Mouse (Mus musculus) heart, embryonic 12.5 days (tissue): ENCODE results near the gene Letmd1. TPM values are rescaled to one million over a fixed set of nuclear protein-coding genes. Genes with fewer than 3 reads are reported as not detected.
A peak's percentile ranks its signal among the peaks of the same experiment; 100 is the strongest.
"Not testable (repeated sequence)": the region's sequence is repeated elsewhere in the genome, so short reads cannot be mapped to it uniquely, and the experiment has no call there.

Source experiments
- ATAC-seq: fragments of 200-750 bp; cut with Nextera tagmentation; 2 replicates; pipeline ENCODE4 v1.8.0; 2017; ENCODE audit warnings: moderate TSS enrichment, moderate library complexity; ENCODE audit not compliant: insufficient number of reproducible peaks, low FRiP score
- H3K27ac ChIP-seq: fragments of 300-500 bp; sonication (generic); 2 replicates; pipeline ENCODE4 v1.5.1; 2016; ENCODE audit warnings: mild to moderate bottlenecking, moderate library complexity; ENCODE audit not compliant: poor library complexity, severe bottlenecking
- H3K27me3 ChIP-seq: fragments of 300-500 bp; sonication (generic); replicated peaks from 2 replicates; pipeline ENCODE4 v1.6.1; 2016; ENCODE audit warnings: mild to moderate bottlenecking, moderate library complexity
- H3K36me3 ChIP-seq: fragments of 300-500 bp; sonication (generic); 2 replicates; pipeline ENCODE4 v1.6.1; 2016; ENCODE audit warnings: mild to moderate bottlenecking, moderate library complexity
- H3K4me1 ChIP-seq: fragments of 300-500 bp; sonication (generic); replicated peaks from 2 replicates; pipeline ENCODE4 v1.6.1; 2016; ENCODE audit warnings: mild to moderate bottlenecking
- H3K4me2 ChIP-seq: fragments of 300-500 bp; sonication (generic); 2 replicates; pipeline ENCODE4 v1.6.1; 2016; ENCODE audit warnings: mild to moderate bottlenecking, moderate library complexity
- H3K4me3 ChIP-seq: fragments of 300-500 bp; sonication (generic); 2 replicates; pipeline ENCODE4 v1.5.1; 2016; ENCODE audit warnings: mild to moderate bottlenecking
- H3K9ac ChIP-seq: fragments of 300-500 bp; sonication (generic); 2 replicates; pipeline ENCODE4 v1.6.1; 2016; ENCODE audit warnings: mild to moderate bottlenecking, moderate library complexity
- H3K9me3 ChIP-seq: fragments of 300-500 bp; sonication (generic); replicated peaks from 2 replicates; pipeline ENCODE4 v1.6.1; 2016; ENCODE audit warnings: mild to moderate bottlenecking, moderate library complexity
- WGBS: fragments of 180-500 bp; shearing (Covaris S2); methylation state at CpG from one replicate; pipeline ENCODE4 v1.1.7; 2016; 5-methylcytosine and 5-hydroxymethylcytosine counted together
- polyA plus RNA-seq: library from polyadenylated mRNA; unstranded; fragments of >200 nt; fragmentation: Nextera tagmentation; extraction: Ambion mirVana; gene quantifications from 2 replicates; pipeline ENCODE4 v1.2.1, GENCODE M21; 2016

Letmd1 gene
- polyA plus RNA-seq: 17.7 and 19.4 TPM in 2 replicates

- no peaks in the 10 kb centered on the region for H3K27me3 ChIP-seq
- H3K27ac ChIP-seq: peak within 1 kb of the TSS; percentile 80
- 2% methylated on average over 83 of the region's 84 CpGs for WGBS
- ATAC-seq: peak; percentile 91
- H3K4me2 ChIP-seq: peak within 1 kb of the TSS; percentile 94
- H3K36me3 ChIP-seq: peaks cover 22% of the 10 kb centered on the region
- H3K4me3 ChIP-seq: peak within 1 kb of the TSS; percentile 80
- no peaks in the 10 kb centered on the region for H3K9me3 ChIP-seq
- peak within 1 kb of the TSS; percentile 90 for H3K9ac ChIP-seq
- H3K4me1 ChIP-seq: peaks cover 19% of the 10 kb centered on the region
Observed at GRCm38 (mm10) chr15:100468295-100469188, at the start of gene Letmd1. Gene Letmd1, plus strand, starts transcription at chr15:100469023.

GRCm38 (mm10) chr15:100419311-100419710, 49.5 kb upstream of the Letmd1 start:
- peak overlapping the region; percentile 44 for H3K4me2 ChIP-seq
- no peaks in the 10 kb centered on the region for H3K9me3 ChIP-seq
- WGBS: 68% methylated on average over 8 of the region's 8 CpGs
- no peak for ATAC-seq
- H3K4me3 ChIP-seq: no peak overlapping the region
- H3K36me3 ChIP-seq: no peaks in the 10 kb centered on the region
- peak overlapping the region; percentile 66 for H3K27ac ChIP-seq
- peak overlapping the region; percentile 52; the same call in 1 of the 2 replicates for H3K9ac ChIP-seq
- peaks cover 60% of the 10 kb centered on the region for H3K4me1 ChIP-seq
- H3K27me3 ChIP-seq: peaks cover 1% of the 10 kb centered on the region; the same call in 1 of the 2 replicates

GRCm38 (mm10) chr15:100419901-100420745, 48.7 kb upstream of the Letmd1 start:
- no peaks in the 10 kb centered on the region for H3K36me3 ChIP-seq
- H3K9me3 ChIP-seq: no peaks in the 10 kb centered on the region
- H3K27ac ChIP-seq: peak overlapping the region; percentile 66
- WGBS: 39% methylated on average over 9 of the region's 9 CpGs
- H3K9ac ChIP-seq: peak overlapping the region; percentile 52; the same call in 1 of the 2 replicates
- peak; percentile 44 for ATAC-seq
- no peak overlapping the region for H3K4me3 ChIP-seq
- peaks cover 8% of the 10 kb centered on the region for H3K27me3 ChIP-seq
- H3K4me1 ChIP-seq: peaks cover 59% of the 10 kb centered on the region
- H3K4me2 ChIP-seq: peak overlapping the region; percentile 44

DNA sequence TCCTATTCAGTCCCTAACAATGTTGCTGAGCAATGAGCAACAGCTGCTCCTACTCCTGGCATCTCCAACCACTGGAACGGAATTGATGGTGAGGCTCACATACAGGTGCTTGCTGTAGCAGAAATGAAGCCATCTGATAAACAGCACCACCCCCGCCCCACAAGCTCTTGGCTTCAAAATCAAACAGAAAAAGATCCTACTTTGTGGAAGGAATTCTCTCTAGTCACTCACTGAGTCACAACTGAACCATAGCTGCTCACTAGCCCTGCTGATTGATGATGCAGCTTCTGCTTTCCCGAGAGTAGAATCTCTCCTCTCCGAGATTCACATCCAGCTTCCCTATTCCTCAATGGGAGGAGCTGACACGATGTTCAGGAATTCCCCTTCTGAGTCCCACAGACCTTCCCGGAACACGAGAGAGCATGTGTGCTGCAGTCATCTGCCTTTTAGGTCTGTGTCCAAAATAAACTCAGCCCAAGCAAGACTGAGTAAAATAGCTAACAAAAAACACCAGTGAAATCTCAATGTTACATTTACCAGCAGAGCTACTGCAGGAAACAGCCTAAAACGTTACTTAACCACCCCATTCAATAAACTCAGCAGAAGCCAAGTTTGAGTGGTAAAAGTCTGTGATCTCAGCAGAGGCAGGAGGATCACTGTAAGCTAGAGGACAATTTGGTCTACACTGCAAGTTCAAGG, 47.6 kb upstream of the Letmd1 start:
- WGBS: 31% methylated on average over 8 of the region's 8 CpGs
- no peaks in the 10 kb centered on the region for H3K9me3 ChIP-seq
- H3K27ac ChIP-seq: no peak overlapping the region
- peak overlapping the region; percentile 86 for H3K4me3 ChIP-seq
- H3K27me3 ChIP-seq: peaks cover 19% of the 10 kb centered on the region
- ATAC-seq: no peak
- no peaks in the 10 kb centered on the region for H3K36me3 ChIP-seq
- H3K9ac ChIP-seq: no peak overlapping the region
- peaks cover 51% of the 10 kb centered on the region for H3K4me1 ChIP-seq
- H3K4me2 ChIP-seq: peak overlapping the region; percentile 78

- peak within 1 kb of the TSS; percentile 5; the same call in 1 of the 2 replicates for H3K27ac ChIP-seq
- not testable (repeated sequence) for H3K9me3 ChIP-seq, ATAC-seq, H3K36me3 ChIP-seq
- peak within 1 kb of the TSS; percentile 88 for H3K9ac ChIP-seq
- WGBS: 23% methylated on average over 3 of the region's 3 CpGs
- peak within 1 kb of the TSS; percentile 86 for H3K4me3 ChIP-seq
- peaks cover 51% of the 10 kb centered on the region for H3K4me1 ChIP-seq
- H3K27me3 ChIP-seq: peaks cover 21% of the 10 kb centered on the region
- H3K4me2 ChIP-seq: peak within 1 kb of the TSS; percentile 98
Observed at GRCm38 (mm10) chr15:100421758-100422197, 47.0 kb upstream of the Letmd1 start, which contains the start of gene Gm5475. Gene Gm5475, plus strand, starts transcription at chr15:100422147.

GRCm38 (mm10) chr15:100422476-100422875, 46.3 kb upstream of the Letmd1 start:
- peaks cover 21% of the 10 kb centered on the region for H3K27me3 ChIP-seq
- peaks cover 51% of the 10 kb centered on the region for H3K4me1 ChIP-seq
- peak overlapping the region; percentile 88 for H3K9ac ChIP-seq
- peak; percentile 70 for ATAC-seq
- no peaks in the 10 kb centered on the region for H3K9me3 ChIP-seq
- WGBS: under 1% methylated on average over 31 of the region's 44 CpGs
- H3K36me3 ChIP-seq: no peaks in the 10 kb centered on the region
- peak overlapping the region; percentile 86 for H3K4me3 ChIP-seq
- peak overlapping the region; percentile 5; the same call in 1 of the 2 replicates for H3K27ac ChIP-seq
- H3K4me2 ChIP-seq: peak overlapping the region; percentile 78

DNA sequence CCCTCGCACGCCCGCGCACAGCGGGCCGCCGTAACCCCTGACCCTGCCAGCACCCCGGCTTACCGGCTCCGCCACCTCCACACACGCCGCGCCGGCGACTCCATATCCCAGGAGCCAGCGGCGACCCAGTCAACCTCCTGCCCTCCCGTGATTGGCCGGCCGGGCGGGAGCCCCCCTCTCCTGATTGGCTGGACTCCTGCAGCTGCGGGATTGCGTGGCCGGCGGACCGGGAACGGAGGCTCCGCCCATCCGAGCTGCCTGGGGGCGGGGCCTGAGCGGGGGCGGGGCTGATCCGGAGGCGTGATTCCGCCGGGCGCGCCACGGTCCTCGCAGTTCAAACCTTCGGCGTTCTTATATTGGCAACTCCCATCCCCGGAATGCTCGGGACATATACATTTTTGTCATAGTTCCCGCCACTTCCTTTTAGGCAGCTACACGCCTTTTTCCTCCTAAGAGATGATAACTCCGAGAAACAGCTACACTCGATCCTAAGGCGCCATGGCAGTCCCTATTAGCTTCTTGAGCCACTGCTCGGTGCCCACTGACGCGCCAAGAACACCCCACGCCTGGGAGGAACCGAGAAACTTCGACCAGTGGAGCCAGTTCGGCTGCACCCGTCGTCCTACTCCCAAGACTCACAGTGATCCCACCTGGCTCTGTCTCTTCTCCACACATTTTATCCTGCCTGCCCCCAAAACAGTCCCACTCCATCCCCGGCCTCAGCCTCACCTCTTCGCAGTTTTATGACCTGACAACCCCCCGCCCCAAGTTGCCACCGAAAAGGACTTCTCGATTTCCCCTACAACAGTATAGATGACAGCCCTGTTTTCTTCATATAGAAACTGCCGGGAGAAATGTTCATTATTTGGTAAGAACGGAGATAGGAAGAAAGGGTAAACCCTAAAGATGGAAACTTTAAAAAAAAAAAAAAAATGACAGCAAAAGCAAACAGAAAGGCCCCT, 45.6 kb upstream of the Letmd1 start:
- Histone ChIP-seq H3K9me3 (no peaks in the 10 kb centered on the region), H3K27ac (peak overlapping the region; percentile 5; the same call in 1 of the 2 replicates), H3K27me3 (peaks cover 21% of the 10 kb centered on the region), H3K4me2 (peak overlapping the region; percentile 98), H3K36me3 (no peaks in the 10 kb centered on the region), H3K9ac (peak overlapping the region; percentile 88), H3K4me1 (peaks cover 45% of the 10 kb centered on the region), H3K4me3 (peak overlapping the region; percentile 86)
- ATAC-seq: peak; percentile 97
- WGBS: under 1% methylated on average over 65 of the region's 65 CpGs

GRCm38 (mm10) chr15:100423916-100424315, 44.9 kb upstream of the Letmd1 start:
- H3K9me3 ChIP-seq: no peaks in the 10 kb centered on the region
- H3K36me3 ChIP-seq: no peaks in the 10 kb centered on the region
- ATAC-seq: no peak
- peak overlapping the region; percentile 86 for H3K4me3 ChIP-seq
- WGBS: 5% methylated on average over 14 of the region's 14 CpGs
- H3K27ac ChIP-seq: no peak overlapping the region
- H3K4me1 ChIP-seq: peaks cover 43% of the 10 kb centered on the region
- peak overlapping the region; percentile 98 for H3K4me2 ChIP-seq
- H3K9ac ChIP-seq: peak overlapping the region; percentile 70
- H3K27me3 ChIP-seq: peaks cover 21% of the 10 kb centered on the region

- Histone ChIP-seq H3K27me3 (peaks cover 21% of the 10 kb centered on the region), H3K4me1 (peaks cover 37% of the 10 kb centered on the region), H3K36me3 (no peaks in the 10 kb centered on the region), H3K27ac (no peak within 1 kb of the TSS), H3K4me3 (peak within 1 kb of the TSS; percentile 86), H3K9me3 (no peaks in the 10 kb centered on the region), H3K9ac (peak within 1 kb of the TSS; percentile 70), H3K4me2 (peak within 1 kb of the TSS; percentile 98)
- ATAC-seq: no peak
- 27% methylated on average over 17 of the region's 17 CpGs for WGBS
Observed at GRCm38 (mm10) chr15:100424396-100425122, 44.3 kb upstream of the Letmd1 start, which contains the start of gene Slc11a2. Gene Slc11a2, minus strand, starts transcription at chr15:100425072.
